Mouse (Mus musculus): ENCODE results near the gene Prn. TPM values are rescaled to one million over a fixed set of nuclear protein-coding genes. Genes with fewer than 3 reads are reported as not detected.

Prn gene
- polyA plus RNA-seq, 1 experiment: not detected

DNA sequence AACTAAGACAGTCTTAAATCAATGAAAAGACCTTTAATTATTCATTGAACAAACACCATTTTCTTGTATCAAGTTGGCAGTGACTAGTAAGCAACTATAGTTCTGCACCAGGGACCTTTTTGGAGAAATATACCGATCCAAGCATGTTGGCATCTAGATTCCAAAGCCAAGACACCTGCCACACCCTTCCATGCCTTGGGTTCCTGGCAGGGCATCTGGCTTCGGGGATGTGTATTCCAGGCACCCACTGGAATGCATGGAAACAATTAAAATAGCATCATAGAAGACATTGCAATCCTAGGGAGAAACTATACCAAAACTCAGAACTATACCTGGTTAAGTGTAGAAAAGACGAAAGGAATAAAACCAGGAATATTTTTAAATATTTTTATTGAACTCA lies 3.5 kb upstream of the Prn start:
- Histone ChIP-seq H3K4me3 (ENCODE audit: extremely low read depth, insufficient read depth, insufficient read length) (no peak overlapping the region), H3K4me1 (ENCODE audit: control insufficient read depth, insufficient read depth, insufficient read length) (no peaks in the 10 kb centered on the region), H3K27ac (ENCODE audit: insufficient read depth, low read length) (no peak overlapping the region), H3K36me3 (ENCODE audit: control insufficient read depth, insufficient read depth, low read length) (no peaks in the 10 kb centered on the region), H3K27me3 (ENCODE audit: control insufficient read depth, insufficient read depth, low read length) (no peaks in the 10 kb centered on the region)
- no peak for DNase-seq (ENCODE audit: low read depth in 1 of 2, low spot score in 2 of 2)
- WGBS: 94% methylated on average over 3 of the region's 3 CpGs
- no peak for TF ChIP-seq CTCF (IDR thresholded peaks at IDR 0.05; ENCODE audit: extremely low read depth, insufficient read depth, insufficient read length, insufficient replicate concordance)
- TF ChIP-seq POLR2A (IDR thresholded peaks at IDR 0.05; ENCODE audit: low read depth, low read length): no peak

- Histone ChIP-seq H3K4me1 (ENCODE audit: control insufficient read depth, insufficient read depth, insufficient read length) (no peaks in the 10 kb centered on the region), H3K27me3 (ENCODE audit: control insufficient read depth, insufficient read depth, low read length) (no peaks in the 10 kb centered on the region), H3K27ac (ENCODE audit: insufficient read depth, low read length) (no peak overlapping the region), H3K36me3 (ENCODE audit: control insufficient read depth, insufficient read depth, low read length) (no peaks in the 10 kb centered on the region), H3K4me3 (ENCODE audit: extremely low read depth, insufficient read depth, insufficient read length) (no peak overlapping the region)
- 90% methylated on average over 1 of the region's 1 CpGs for WGBS
- TF ChIP-seq CTCF (IDR thresholded peaks at IDR 0.05; ENCODE audit: extremely low read depth, insufficient read depth, insufficient read length, insufficient replicate concordance) (no peak), POLR2A (IDR thresholded peaks at IDR 0.05; ENCODE audit: low read depth, low read length) (no peak)
- DNase-seq (ENCODE audit: low read depth in 1 of 2, low spot score in 2 of 2): no peak
Measured at GRCm38 (mm10) chr2:131906846-131907245, 2.9 kb upstream of the Prn start.

DNA sequence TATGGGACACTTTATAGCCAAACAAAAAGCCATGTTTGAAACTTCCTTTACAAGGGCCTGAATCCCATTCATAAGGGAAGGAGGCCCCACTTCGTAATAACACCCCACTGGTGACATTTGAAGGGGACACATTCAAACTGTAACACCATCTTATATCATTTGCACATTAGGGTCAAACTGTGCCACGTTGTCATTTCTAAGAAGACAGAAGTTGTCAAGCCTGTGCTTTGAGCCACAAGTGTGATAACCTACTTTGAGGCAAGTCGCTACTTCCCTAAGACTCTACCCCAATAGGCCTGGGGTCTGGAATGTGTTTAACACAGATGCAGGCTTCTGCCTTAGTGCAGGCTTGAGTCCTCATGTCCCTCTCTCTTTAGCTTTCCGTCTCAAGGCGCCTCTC lies 2.4 kb upstream of the Prn start:
- Histone ChIP-seq H3K27me3 (ENCODE audit: control insufficient read depth, insufficient read depth, low read length) (no peaks in the 10 kb centered on the region), H3K4me1 (ENCODE audit: control insufficient read depth, insufficient read depth, insufficient read length) (no peaks in the 10 kb centered on the region), H3K36me3 (ENCODE audit: control insufficient read depth, insufficient read depth, low read length) (no peaks in the 10 kb centered on the region), H3K27ac (ENCODE audit: insufficient read depth, low read length) (no peak overlapping the region), H3K4me3 (ENCODE audit: extremely low read depth, insufficient read depth, insufficient read length) (no peak overlapping the region)
- TF ChIP-seq POLR2A (IDR thresholded peaks at IDR 0.05; ENCODE audit: low read depth, low read length): no peak
- no peak for TF ChIP-seq CTCF (IDR thresholded peaks at IDR 0.05; ENCODE audit: extremely low read depth, insufficient read depth, insufficient read length, insufficient replicate concordance)
- DNase-seq (ENCODE audit: low read depth in 1 of 2, low spot score in 2 of 2): no peak
- WGBS: 86% methylated on average over 5 of the region's 5 CpGs

DNA sequence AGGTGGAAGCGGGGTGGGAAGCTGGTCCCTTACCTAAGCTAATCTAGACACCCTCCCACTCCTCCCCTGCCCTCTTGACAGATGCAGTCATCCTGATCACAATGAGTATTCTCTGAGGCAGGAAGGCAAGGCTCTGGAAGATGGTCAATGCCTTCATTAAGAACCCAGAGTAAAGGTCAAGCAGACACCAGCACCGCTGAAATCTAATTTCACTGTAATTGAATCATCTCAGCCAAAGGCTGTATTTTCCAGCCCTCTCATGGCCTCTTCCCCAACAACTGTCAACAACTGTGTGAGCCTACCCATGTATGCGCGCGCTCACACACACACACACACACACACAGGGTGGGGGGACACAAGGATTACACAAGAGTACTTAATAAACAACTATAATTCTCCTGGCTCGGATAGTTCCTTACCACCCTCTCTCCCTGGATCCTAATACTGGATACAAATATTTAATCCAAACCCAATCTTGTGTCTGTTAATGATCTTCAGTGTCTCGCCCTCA lies 1.4 kb upstream of the Prn start:
- TF ChIP-seq POLR2A (IDR thresholded peaks at IDR 0.05; ENCODE audit: low read depth, low read length) (no peak), CTCF (IDR thresholded peaks at IDR 0.05; ENCODE audit: extremely low read depth, insufficient read depth, insufficient read length, insufficient replicate concordance) (no peak)
- Histone ChIP-seq H3K4me1 (ENCODE audit: control insufficient read depth, insufficient read depth, insufficient read length) (no peaks in the 10 kb centered on the region), H3K4me3 (ENCODE audit: extremely low read depth, insufficient read depth, insufficient read length) (no peak overlapping the region), H3K27ac (ENCODE audit: insufficient read depth, low read length) (no peak overlapping the region), H3K36me3 (ENCODE audit: control insufficient read depth, insufficient read depth, low read length) (no peaks in the 10 kb centered on the region), H3K27me3 (ENCODE audit: control insufficient read depth, insufficient read depth, low read length) (no peaks in the 10 kb centered on the region)
- no peak for DNase-seq (ENCODE audit: low read depth in 1 of 2, low spot score in 2 of 2)
- 96% methylated on average over 7 of the region's 7 CpGs for WGBS

- no peak overlapping the region for H3K27ac ChIP-seq (ENCODE audit: insufficient read depth, low read length)
- no peak overlapping the region for H3K4me3 ChIP-seq (ENCODE audit: extremely low read depth, insufficient read depth, insufficient read length)
- no peak for TF ChIP-seq CTCF (IDR thresholded peaks at IDR 0.05; ENCODE audit: extremely low read depth, insufficient read depth, insufficient read length, insufficient replicate concordance)
- no peak for TF ChIP-seq POLR2A (IDR thresholded peaks at IDR 0.05; ENCODE audit: low read depth, low read length)
- no peaks in the 10 kb centered on the region for H3K27me3 ChIP-seq (ENCODE audit: control insufficient read depth, insufficient read depth, low read length)
- no peaks in the 10 kb centered on the region for H3K36me3 ChIP-seq (ENCODE audit: control insufficient read depth, insufficient read depth, low read length)
- DNase-seq (ENCODE audit: low read depth in 1 of 2, low spot score in 2 of 2): no peak
- H3K4me1 ChIP-seq (ENCODE audit: control insufficient read depth, insufficient read depth, insufficient read length): no peaks in the 10 kb centered on the region
- 95% methylated on average over 1 of the region's 1 CpGs for WGBS
Measured at GRCm38 (mm10) chr2:131908906-131909305, 851 bp upstream of the Prn start.

DNA sequence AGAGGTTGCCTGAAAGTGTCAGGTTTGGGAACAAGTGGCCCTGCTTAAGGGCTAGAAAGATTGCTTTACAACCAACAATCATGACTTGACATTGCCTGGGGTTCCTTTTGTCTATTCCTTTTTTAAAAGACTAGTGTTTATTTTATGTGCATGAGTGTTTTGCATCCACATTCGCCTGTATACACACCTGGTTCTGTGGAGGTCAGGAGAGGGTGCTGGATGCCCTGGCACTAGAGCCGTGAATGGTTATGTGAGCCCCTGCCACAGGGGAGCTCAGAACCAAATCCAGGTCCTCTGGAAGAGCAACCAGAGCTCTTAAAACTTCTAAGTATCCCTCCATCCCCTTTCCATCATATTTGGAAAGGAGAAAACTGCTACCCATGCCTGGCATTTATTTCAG lies 1.1 kb downstream of the Prn start:
- Histone ChIP-seq H3K4me1 (ENCODE audit: control insufficient read depth, insufficient read depth, insufficient read length) (no peaks in the 10 kb centered on the region), H3K36me3 (ENCODE audit: control insufficient read depth, insufficient read depth, low read length) (no peaks in the 10 kb centered on the region), H3K27ac (ENCODE audit: insufficient read depth, low read length) (no peak overlapping the region), H3K27me3 (ENCODE audit: control insufficient read depth, insufficient read depth, low read length) (no peaks in the 10 kb centered on the region), H3K4me3 (ENCODE audit: extremely low read depth, insufficient read depth, insufficient read length) (no peak overlapping the region)
- DNase-seq (ENCODE audit: low read depth in 1 of 2, low spot score in 2 of 2): no peak
- 86% methylated on average over 2 of the region's 2 CpGs for WGBS
- TF ChIP-seq POLR2A (IDR thresholded peaks at IDR 0.05; ENCODE audit: low read depth, low read length): no peak
- no peak for TF ChIP-seq CTCF (IDR thresholded peaks at IDR 0.05; ENCODE audit: extremely low read depth, insufficient read depth, insufficient read length, insufficient replicate concordance)

DNA sequence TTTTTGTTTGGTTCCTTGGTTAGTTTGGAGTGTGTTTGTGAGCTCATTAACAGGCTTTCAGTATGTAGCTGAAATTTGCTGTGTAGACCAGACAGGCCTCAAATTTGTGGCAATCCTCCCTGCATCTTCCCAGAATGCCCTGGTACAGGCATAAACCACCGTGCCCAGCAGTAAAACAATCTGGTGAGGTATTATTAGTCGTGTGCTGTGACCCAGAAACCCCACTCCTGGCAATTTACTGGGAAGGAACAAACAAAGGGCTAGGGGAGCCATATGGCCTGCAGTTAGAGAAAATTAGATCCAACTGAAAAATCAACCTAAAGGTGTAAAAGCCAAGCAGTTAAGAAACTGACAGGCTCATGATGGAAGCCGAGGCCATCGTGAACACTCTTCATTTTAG lies 1.6 kb downstream of the Prn start:
- DNase-seq (ENCODE audit: low read depth in 1 of 2, low spot score in 2 of 2): no peak
- H3K27me3 ChIP-seq (ENCODE audit: control insufficient read depth, insufficient read depth, low read length): no peaks in the 10 kb centered on the region
- H3K4me1 ChIP-seq (ENCODE audit: control insufficient read depth, insufficient read depth, insufficient read length): no peaks in the 10 kb centered on the region
- no peak overlapping the region for H3K27ac ChIP-seq (ENCODE audit: insufficient read depth, low read length)
- no peak overlapping the region for H3K4me3 ChIP-seq (ENCODE audit: extremely low read depth, insufficient read depth, insufficient read length)
- H3K36me3 ChIP-seq (ENCODE audit: control insufficient read depth, insufficient read depth, low read length): no peaks in the 10 kb centered on the region
- TF ChIP-seq CTCF (IDR thresholded peaks at IDR 0.05; ENCODE audit: extremely low read depth, insufficient read depth, insufficient read length, insufficient replicate concordance) (no peak), POLR2A (IDR thresholded peaks at IDR 0.05; ENCODE audit: low read depth, low read length) (no peak)
- 86% methylated on average over 4 of the region's 4 CpGs for WGBS

Data from spleen, adult 2 months (tissue).